Mouse (Mus musculus) spleen, postnatal 14 days (tissue): ENCODE results near the gene Cenps.
"Not testable (repeated sequence)": the region's sequence is repeated elsewhere in the genome, so short reads cannot be mapped to it uniquely, and the experiment has no call there.

ENCODE experiments used
- DNase-seq, 2 experiments: peaks; one replicate each; pipeline ENCODE4 v3.0.0; 2021 to 2022; ENCODE audit warnings: low spot score in 2 of 2

The Cenps gene

DNA sequence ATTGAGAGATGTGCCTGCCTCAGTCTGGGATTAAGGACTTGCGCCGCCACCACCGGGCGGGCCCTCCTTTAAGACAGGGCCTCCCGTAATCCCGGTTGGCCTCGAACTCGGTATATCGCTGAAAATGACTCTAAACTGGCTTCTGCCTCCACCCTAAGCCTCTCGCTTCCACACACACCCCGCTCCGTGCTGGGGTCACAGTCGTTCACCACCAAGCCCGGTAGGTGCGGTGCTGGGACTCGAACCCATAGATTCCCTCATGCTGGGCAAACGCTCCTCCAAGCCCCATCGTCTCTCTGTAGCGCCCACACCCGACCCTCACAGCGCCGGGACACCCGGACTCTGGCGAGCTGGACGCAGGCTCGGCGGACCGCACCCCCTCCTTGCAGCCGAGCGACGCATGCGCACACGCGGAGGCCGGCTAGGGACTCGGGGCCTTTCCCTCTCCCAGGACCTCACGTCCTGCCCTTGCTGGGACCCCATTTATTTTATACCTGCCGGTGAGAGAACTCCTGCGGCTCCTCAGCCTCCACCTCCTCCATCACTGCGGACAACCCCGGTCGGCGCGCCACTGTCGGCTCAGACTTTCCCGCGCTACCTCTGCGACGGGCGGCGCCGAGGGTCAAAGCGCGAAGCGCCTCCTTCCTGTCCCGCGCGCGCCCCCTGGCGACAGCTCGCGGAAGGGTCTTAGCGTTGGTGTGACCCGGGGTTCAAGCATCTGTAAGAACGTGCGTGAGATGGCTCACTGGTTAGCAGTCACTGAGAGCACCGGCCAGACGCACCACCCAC lies at the start of gene Cenps:
Gene Cenps, minus strand, starts transcription at position 648 of the 789 bp plus-strand sequence.
- peak; percentile 81 to 91 for DNase-seq

DNA sequence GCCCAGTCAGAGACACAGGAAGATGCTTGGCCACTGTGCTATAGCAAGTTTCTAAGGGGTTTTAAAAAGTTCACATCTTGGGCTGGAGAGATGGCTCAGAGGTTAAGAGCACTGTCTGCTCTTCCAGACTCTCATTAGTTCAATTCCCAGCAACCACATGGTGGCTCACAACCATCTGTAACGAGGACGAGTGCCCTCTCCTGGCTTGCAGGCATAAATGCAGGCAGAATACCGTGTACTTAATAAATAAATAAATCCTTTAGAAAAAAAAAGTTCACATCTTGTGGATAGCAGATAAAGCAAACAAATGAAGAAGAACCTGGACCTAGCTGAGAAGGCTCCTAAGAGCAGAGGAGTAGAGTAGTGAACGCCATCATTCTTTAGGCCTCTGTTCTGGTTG lies 45.3 kb upstream of the Cenps start:
- no peak for DNase-seq

GRCm38 (mm10) chr4:149182192-149182591 lies 44.8 kb upstream of the Cenps start:
- DNase-seq = no peak

DNA sequence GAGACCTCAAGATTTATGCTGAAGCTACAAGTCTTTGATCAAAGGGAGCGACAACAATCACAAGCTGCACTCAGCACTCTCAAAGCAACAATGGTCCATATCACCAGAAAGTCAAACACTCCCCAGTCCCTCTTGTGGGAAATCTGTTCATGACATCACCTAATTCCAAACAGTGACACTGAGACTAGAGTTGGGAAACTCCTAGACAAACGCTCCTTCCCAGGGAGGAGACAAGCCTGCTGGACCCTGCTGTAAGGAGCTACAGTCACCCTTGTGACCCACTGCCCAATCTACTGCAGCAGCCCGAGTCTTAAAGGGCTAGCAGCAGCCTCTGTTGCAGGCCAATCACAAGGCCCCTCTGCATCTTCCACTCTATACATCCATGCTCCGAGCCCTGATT lies 42.1 kb upstream of the Cenps start:
- DNase-seq = no peak

DNA sequence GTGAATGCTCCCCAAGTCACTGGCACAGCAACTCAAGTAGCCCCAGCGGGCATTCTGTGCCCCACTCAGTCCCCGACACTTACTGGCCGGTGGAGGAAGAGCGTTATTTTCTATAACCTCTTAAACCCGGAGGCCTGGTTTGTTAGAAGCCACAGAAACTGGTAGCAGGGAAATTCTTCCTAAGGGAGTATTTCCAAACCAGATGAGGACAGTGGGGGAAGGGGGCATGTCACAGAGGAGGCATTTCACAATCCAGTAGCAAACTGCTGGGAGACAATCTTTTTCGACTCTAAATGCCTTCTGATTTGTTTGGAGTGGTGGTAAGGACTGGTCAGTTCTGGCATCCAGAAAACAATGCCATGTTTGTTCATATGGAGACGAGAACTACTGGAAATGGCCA lies 41.7 kb upstream of the Cenps start:
- DNase-seq = no peak

- no peak for DNase-seq
These were observed 40.9 kb upstream of the Cenps start for GRCm38 (mm10) chr4:149178328-149178727.

DNA sequence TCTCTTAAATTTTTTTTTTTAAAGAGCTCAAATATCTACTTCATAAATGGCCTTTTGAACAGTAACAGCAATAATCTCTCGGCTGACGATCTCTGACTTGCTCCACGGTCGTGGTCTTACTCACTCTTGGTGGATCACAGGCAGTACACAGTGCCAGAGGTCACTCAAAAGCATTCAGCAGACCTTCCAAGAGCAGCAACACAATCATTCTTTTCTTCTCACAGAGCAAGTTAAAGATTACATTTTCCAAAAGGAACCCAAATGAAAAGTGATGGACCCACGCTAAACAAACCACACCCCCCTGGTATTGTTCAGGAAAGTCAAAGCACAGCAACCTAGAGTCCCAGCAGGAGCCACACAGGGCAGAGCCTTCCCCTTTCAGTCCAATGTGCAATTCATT lies 39.6 kb upstream of the Cenps start:
- no peak for DNase-seq

GRCm38 (mm10) chr4:149176645-149177044 lies 39.2 kb upstream of the Cenps start:
- no peak for DNase-seq

GRCm38 (mm10) chr4:149173661-149174060 lies 36.2 kb upstream of the Cenps start:
- DNase-seq = no peak

DNA sequence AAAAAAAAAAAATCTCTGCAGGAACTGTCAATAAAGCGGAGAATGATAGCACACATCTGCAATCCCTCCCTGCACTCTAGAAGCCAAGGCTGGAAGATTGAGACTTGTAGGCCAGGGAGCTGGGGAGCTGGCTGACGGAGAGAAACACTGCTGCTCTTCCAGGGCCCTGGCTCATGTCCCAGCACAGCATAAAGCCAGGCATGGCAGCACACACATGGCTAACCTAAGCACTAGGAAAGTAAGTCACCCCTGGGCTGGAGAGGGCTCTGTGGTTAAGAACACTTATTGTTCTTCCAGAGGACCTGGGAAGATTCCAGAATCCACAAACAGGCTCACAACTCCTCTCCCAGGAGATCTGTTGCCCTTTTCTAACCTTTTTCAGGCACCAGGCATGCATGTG lies 35.2 kb upstream of the Cenps start:
- DNase-seq = no peak

GRCm38 (mm10) chr4:149172083-149172482 lies 34.7 kb upstream of the Cenps start:
- DNase-seq = no peak

DNA sequence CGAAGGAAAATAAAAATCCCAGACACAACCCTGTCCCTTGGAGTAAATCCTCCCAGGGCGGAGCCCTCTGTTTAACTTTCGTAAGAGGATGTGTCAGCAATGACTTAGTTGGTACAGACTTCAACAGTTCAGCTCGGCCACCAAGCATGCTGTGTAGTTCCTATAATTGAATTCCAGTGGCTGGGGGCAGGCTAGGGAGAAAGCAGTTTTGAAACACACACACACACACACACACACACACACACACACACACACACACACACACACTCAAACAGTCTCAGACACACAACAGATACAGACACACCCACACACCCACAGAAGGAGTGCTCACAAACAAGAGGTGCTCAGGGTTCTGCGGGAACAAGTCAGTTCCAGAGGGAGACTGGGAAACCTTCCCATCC lies 34.2 kb upstream of the Cenps start:
- no peak for DNase-seq

- no peak for DNase-seq
These were observed 33.0 kb upstream of the Cenps start for GRCm38 (mm10) chr4:149170394-149170931.

DNA sequence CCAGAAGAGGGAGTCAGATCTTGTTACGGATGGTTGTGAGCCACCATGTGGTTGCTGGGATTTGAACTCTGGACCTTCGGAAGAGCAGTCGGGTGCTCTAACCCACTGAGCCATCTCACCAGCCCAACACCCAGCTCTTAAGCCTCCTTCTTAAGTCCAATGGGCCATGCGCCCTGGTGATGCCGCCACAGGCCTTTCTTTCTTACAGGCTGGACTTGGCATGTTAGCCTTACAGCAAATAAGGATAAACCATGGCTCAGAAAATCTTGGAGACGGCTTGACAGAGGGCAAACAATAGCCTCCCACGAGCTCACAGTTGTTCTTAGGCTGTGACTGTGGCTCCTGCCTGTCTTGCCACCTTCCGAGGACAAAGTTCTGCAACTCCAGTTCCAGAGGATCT lies 32.5 kb upstream of the Cenps start:
- DNase-seq = not testable (repeated sequence)

DNA sequence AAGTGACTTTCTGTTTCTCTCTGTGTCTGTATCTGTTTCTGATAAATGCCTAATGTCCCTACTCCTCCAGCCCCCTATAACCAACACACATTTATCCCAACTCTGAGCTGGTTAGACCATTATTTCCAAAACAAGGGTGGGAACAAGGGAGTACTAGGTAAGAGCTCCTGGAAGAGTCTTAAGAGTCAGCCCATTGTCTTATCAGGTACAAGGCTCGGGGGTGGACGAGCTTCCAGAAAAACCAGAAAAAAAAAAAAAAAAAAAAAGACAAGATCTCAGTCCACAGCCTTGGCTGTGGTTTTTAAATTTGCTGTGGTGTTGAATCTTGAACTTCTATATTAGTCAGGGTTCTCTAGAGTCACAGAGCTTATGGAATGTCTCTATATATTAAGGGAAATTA lies 30.6 kb upstream of the Cenps start:
- no peak for DNase-seq

- peak; percentile 24 to 37 for DNase-seq
These were observed 29.7 kb upstream of the Cenps start for GRCm38 (mm10) chr4:149166957-149167611.

DNA sequence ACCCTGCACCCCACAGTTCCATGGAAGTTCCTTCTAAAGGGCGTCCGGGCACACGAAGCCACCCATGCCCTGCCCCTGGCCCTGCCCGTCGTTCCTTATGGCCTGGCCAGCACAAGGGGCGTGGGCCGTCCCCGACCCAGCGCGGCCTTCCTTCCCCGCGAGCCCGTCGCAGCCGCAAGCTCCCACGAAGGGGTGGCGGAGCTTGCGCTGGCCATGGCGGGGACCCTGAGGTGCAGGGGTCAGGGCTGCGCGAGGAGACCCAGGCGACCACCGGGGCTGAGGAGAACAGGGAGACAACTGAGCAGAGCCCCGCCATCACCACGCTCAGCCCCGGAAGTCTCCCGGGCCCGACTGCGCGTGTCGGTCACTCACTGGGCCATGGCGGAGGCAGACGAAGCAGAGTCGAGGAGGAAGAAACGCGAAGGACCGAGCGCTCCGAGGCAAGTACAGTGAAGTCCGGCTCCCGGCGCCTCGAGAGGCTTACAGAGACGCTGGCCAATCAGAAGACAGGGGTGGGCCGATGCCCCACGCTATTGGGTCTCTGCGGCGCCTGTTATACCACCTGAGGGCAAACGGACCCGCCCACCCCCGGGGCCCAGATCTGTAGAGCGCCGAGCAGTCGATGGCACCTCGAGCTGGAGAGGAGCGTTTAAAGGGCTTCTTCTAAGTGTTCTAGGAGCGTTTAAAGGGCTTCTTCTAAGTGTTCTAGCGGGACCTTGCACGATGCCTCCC lies 29.0 kb upstream of the Cenps start, which contains the start of gene Pgd:
Gene Pgd, minus strand, starts transcription at position 557 of the 732 bp plus-strand sequence.
- DNase-seq = peak; percentile 90 to 91

DNA sequence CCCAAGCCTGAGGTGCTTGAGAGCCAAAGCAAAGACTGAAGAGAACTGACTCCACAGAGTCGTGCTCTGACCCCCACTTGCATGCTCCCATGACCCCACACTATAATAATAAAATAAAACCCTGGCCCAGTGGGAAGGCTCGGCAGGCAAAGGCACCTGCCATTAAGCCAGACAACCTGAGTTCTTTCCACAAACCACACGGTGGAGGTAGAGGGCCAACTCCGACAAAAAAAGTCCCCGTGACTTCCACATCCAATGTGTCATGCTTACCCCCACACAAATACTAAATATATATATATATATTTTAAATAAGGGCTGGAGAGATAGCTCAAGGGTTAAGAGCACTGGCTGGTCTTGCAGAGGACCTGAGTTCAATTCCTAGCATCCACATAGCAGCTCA lies 26.7 kb upstream of the Cenps start:
- DNase-seq = no peak

GRCm38 (mm10) chr4:149163196-149163595 lies 25.8 kb upstream of the Cenps start:
- no peak for DNase-seq

DNA sequence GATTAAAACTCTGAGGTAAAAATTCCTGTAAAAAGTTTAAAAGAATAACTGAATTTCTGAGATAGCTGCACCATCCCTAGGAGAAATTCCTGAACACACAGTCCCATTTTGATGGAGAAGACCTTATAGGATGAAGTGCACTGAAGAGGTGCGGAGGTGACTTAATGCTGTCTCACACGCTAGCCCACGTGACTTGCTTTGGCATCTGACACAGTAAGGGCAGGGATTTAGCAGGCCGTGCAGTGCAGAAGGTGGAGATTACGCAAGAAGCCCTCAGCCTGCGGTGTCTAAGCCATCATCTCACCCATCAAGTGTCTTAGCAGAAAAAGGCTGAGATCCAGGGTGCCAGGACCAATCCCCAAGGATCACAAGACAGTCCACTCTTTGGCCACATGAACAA lies 23.7 kb upstream of the Cenps start:
- no peak for DNase-seq

DNA sequence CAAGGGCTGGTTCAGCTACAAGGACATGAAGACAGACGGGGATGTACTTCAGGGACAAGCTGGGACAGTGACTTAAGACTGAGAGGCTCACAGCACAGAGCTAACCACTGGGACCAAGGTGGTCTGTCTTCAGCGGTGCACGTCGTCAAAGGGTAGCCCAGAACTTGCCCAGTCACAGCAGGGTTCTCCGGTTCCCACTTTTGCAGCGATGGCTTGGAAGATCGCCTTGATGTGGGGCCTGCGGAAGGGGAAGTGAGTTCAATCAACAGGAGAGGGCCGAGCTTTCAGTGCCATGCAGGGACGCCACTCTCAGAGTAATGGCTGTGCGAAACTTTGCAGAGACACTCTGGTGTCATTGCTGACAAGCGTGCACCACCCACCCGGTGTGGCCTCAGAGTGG lies 22.5 kb upstream of the Cenps start:
- DNase-seq = no peak

DNA sequence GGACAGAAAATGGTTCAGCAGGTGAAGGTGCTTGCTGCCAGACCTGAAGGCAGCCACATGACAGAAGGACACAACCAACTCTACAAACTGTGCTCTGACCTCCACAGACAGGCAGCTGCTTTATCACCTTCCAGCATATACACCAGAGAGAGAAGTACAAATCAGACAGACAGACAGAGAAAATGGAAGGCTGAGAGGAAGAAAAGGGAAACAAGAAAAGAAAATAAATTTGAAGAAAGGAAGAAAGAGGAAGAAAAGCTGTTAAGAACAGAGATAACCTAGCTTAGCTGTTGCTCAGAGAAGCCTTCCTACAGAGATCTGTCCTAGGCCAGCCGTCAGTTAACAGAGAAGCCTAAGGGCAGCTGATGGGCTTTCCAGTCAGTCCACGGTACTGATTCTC lies 21.8 kb upstream of the Cenps start:
- no peak for DNase-seq
